Mouse (Mus musculus): Measurements from ENCODE around the gene Acod1.

Acod1 gene

GRCm38 (mm10) chr14:103046677-103047076 lies at the start of gene Acod1:
Gene Acod1, plus strand, starts transcription at chr14:103046977.
- no peak for DNase-seq

GRCm38 (mm10) chr14:103007737-103008136 lies 39.0 kb upstream of the Acod1 start:
- DNase-seq, result no peak

GRCm38 (mm10) chr14:103011782-103012181 lies 35.0 kb upstream of the Acod1 start:
- DNase-seq, result peak; percentile 35 to 57

- DNase-seq, result peak; percentile 69 to 71
These were observed 34.1 kb upstream of the Acod1 start for GRCm38 (mm10) chr14:103012563-103013150.

GRCm38 (mm10) chr14:103017009-103017408 lies 29.8 kb upstream of the Acod1 start:
- DNase-seq, result no peak

GRCm38 (mm10) chr14:103020046-103020445 lies 26.7 kb upstream of the Acod1 start:
- peak; percentile 37 to 50 for DNase-seq

- no peak for DNase-seq
These were observed 17.6 kb upstream of the Acod1 start for GRCm38 (mm10) chr14:103029203-103029602.

GRCm38 (mm10) chr14:103033271-103033823 lies 13.4 kb upstream of the Acod1 start:
- peak in 1 of 2 experiments; percentile 6 for DNase-seq

- no peak for DNase-seq
These were observed 12.7 kb upstream of the Acod1 start for GRCm38 (mm10) chr14:103034076-103034475.

- DNase-seq, result no peak
These were observed 9.8 kb upstream of the Acod1 start for GRCm38 (mm10) chr14:103037016-103037415.

- DNase-seq, result no peak
These were observed 1.7 kb downstream of the Acod1 start for GRCm38 (mm10) chr14:103048292-103049086.

GRCm38 (mm10) chr14:103051159-103051769 lies 4.5 kb downstream of the Acod1 start:
- peak; percentile 86 to 93 for DNase-seq

- DNase-seq, result no peak
These were observed 8.0 kb downstream of the Acod1 start for GRCm38 (mm10) chr14:103054731-103055130.

- no peak for DNase-seq
These were observed 9.8 kb downstream of the Acod1 start for GRCm38 (mm10) chr14:103056601-103057000.

- DNase-seq, result no peak
These were observed 12.2 kb downstream of the Acod1 start for GRCm38 (mm10) chr14:103058998-103059397.

GRCm38 (mm10) chr14:103059495-103059894 lies 12.7 kb downstream of the Acod1 start:
- DNase-seq, result no peak

- DNase-seq, result peak; percentile 81 to 93
These were observed 18.8 kb downstream of the Acod1 start for GRCm38 (mm10) chr14:103065294-103066167.

GRCm38 (mm10) chr14:103069465-103069863 lies 22.7 kb downstream of the Acod1 start:
- no peak for DNase-seq

GRCm38 (mm10) chr14:103069864-103070611 lies 23.3 kb downstream of the Acod1 start, which contains the start of gene Cln5:
Gene Cln5, plus strand, starts transcription at chr14:103070216.
- DNase-seq, result peak; percentile 94 to 98

- peak in 1 of 2 experiments; percentile 56 for DNase-seq
These were observed 24.0 kb downstream of the Acod1 start for GRCm38 (mm10) chr14:103070790-103071189.

- no peak for DNase-seq
These were observed 24.7 kb downstream of the Acod1 start for GRCm38 (mm10) chr14:103071471-103071870.

- DNase-seq, result no peak
These were observed 26.0 kb downstream of the Acod1 start for GRCm38 (mm10) chr14:103072731-103073130.

All from kidney, postnatal 25 days (tissue).